ENCODE assay signal across 9 mouse cellular contexts in the genomic region with DNA sequence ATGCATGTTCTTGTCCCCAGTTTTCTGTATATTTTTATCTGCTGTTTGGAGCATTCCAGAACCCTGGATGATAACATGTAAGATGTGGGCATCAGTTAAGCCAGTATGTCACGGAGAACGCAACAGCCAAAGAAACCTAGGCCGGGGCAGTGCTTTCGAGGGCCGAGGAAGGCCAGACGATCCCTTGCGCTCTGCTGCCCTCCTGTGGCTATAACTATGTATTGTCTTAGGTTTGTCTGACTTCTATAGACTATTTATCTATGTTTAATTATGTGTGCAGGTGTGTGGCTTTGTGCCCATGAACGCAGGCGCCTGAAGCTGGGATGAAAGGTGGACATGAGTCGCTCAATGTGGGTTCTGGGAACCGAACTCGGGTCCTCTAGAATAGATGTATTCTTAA. TPM values are rescaled to one million over a fixed set of nuclear protein-coding genes. Genes with fewer than 3 reads are reported as not detected.
DNase-seq lines count a peak whose midpoint lies in the region; ATAC-seq and TF ChIP-seq lines count a peak whose summit lies in the region.
"Had no signal": no experiment of that assay in that cellular context is flagged by ENCODE, and none has a peak within 500 bp of the region (broad histone marks: within the 10 kb centered on the region; RNA-seq: fewer than 3 reads in every experiment).

No protein-coding gene starts in this region.

- ATAC-seq in embryonic facial prominence, embryonic 14.5 days (ENCODE audit: low read depth), result peak; percentile 24; the same call in 1 of the 2 replicates
- 0 out of 2 replicates have a peak, but pooled peaks have one; percentile 16 for ATAC-seq in hindbrain, embryonic 14.5 days (ENCODE audit: low FRiP score)
- ATAC-seq in neural tube, embryonic 12.5 days (ENCODE audit: low FRiP score, low read depth), result 0 out of 2 replicates have a peak, but pooled peaks have one; percentile 15

- H3K4me2 ChIP-seq in embryonic facial prominence, embryonic 14.5 days (ENCODE audit: low read depth, low read length), result no peak overlapping the region
- H3K4me2 ChIP-seq in hindbrain, embryonic 14.5 days (replicated peaks), result 0 out of 2 replicates have a peak overlapping the region, but pooled peaks have one; percentile 4
- H3K4me2 ChIP-seq in neural tube, embryonic 12.5 days (replicated peaks), result no peak overlapping the region

- WGBS in bone marrow, adult 2 months, result 3% methylated on average over 12 of the region's 12 CpGs
- under 1% methylated on average over 12 of the region's 12 CpGs for WGBS in embryonic facial prominence, embryonic 14.5 days
- WGBS in hindbrain, embryonic 14.5 days, result 3% methylated on average over 12 of the region's 12 CpGs
- under 1% methylated on average over 12 of the region's 12 CpGs for WGBS in liver, adult 2 months
- WGBS in neural tube, embryonic 12.5 days, result 3% methylated on average over 12 of the region's 12 CpGs

- H3K79me2 ChIP-seq in liver, adult 2 months (ENCODE audit: control insufficient read depth, insufficient read depth, low read length), result no peaks in the 10 kb centered on the region

- H3K9me3 ChIP-seq in embryonic facial prominence, embryonic 14.5 days (ENCODE audit: control insufficient read depth, low read length), result no peaks in the 10 kb centered on the region
- H3K9me3 ChIP-seq in hindbrain, embryonic 14.5 days (ENCODE audit: control insufficient read depth, low read length), result no peaks in the 10 kb centered on the region
- no peaks in the 10 kb centered on the region for H3K9me3 ChIP-seq in neural tube, embryonic 12.5 days
- H3K9me3 ChIP-seq: heart, embryonic 13.5 days had no signal

- no peak overlapping the region for H3K27ac ChIP-seq in bone marrow, adult 2 months (ENCODE audit: control insufficient read depth, insufficient read depth, low read depth, low read length, poor library complexity)
- no peak overlapping the region for H3K27ac ChIP-seq in embryonic facial prominence, embryonic 14.5 days (replicated peaks; ENCODE audit: low read depth, low read length)
- no peak overlapping the region for H3K27ac ChIP-seq in hindbrain, embryonic 14.5 days
- no peak overlapping the region for H3K27ac ChIP-seq in liver, adult 2 months (replicated peaks; ENCODE audit: insufficient read depth, low read depth, low read length)
- no peak overlapping the region for H3K27ac ChIP-seq in neural tube, embryonic 12.5 days

- H3K36me3 ChIP-seq in embryonic facial prominence, embryonic 14.5 days (ENCODE audit: control insufficient read depth, insufficient read depth, low read length), result peaks cover 5% of the 10 kb centered on the region; the same call in 1 of the 2 replicates
- no peaks in the 10 kb centered on the region for H3K36me3 ChIP-seq in hindbrain, embryonic 14.5 days (replicated peaks; ENCODE audit: control insufficient read depth, insufficient read depth)
- H3K36me3 ChIP-seq in liver, adult 2 months (ENCODE audit: control insufficient read depth, insufficient read depth, low read length), result peaks cover 9% of the 10 kb centered on the region; the same call in 1 of the 2 replicates
- peaks cover 13% of the 10 kb centered on the region; the same call in 1 of the 2 replicates for H3K36me3 ChIP-seq in neural tube, embryonic 12.5 days

- H3K9ac ChIP-seq in embryonic facial prominence, embryonic 14.5 days (ENCODE audit: low read depth, low read length), result no peak overlapping the region
- no peak overlapping the region for H3K9ac ChIP-seq in hindbrain, embryonic 14.5 days
- no peak overlapping the region for H3K9ac ChIP-seq in liver, adult 2 months (ENCODE audit: low read depth, low read length)
- no peak overlapping the region for H3K9ac ChIP-seq in neural tube, embryonic 12.5 days
- H3K9ac ChIP-seq: heart, embryonic 13.5 days had no signal

- no peaks in the 10 kb centered on the region for H3K27me3 ChIP-seq in embryonic facial prominence, embryonic 14.5 days (replicated peaks; ENCODE audit: control insufficient read depth, insufficient read depth, low read length)
- no peaks in the 10 kb centered on the region for H3K27me3 ChIP-seq in hindbrain, embryonic 14.5 days (ENCODE audit: control insufficient read depth, insufficient read depth, low read length)
- H3K27me3 ChIP-seq in liver, adult 2 months (ENCODE audit: control insufficient read depth, insufficient read depth, low read length), result no peaks in the 10 kb centered on the region
- no peaks in the 10 kb centered on the region for H3K27me3 ChIP-seq in neural tube, embryonic 12.5 days (replicated peaks)

- no peak for TF ChIP-seq POLR2A in bone marrow, adult 2 months (IDR thresholded peaks at IDR 0.05; ENCODE audit: borderline replicate concordance, control insufficient read depth, low read depth, low read length)
- no peak for TF ChIP-seq POLR2A in liver, adult 2 months (IDR thresholded peaks at IDR 0.05; ENCODE audit: extremely low read depth, insufficient read depth, low read length)

- H3K4me1 ChIP-seq in bone marrow, adult 2 months (ENCODE audit: control insufficient read depth, insufficient read depth, low read length), result peaks cover 3% of the 10 kb centered on the region; the same call in 1 of the 2 replicates
- peaks cover 6% of the 10 kb centered on the region; the same call in 1 of the 2 replicates for H3K4me1 ChIP-seq in embryonic facial prominence, embryonic 14.5 days (ENCODE audit: control insufficient read depth, insufficient read depth, low read length)
- peaks cover 32% of the 10 kb centered on the region for H3K4me1 ChIP-seq in hindbrain, embryonic 14.5 days (replicated peaks; ENCODE audit: control insufficient read depth, insufficient read depth, low read length)
- peaks cover 12% of the 10 kb centered on the region for H3K4me1 ChIP-seq in liver, adult 2 months (ENCODE audit: control insufficient read depth, insufficient read depth, low read length)
- peaks cover 53% of the 10 kb centered on the region for H3K4me1 ChIP-seq in neural tube, embryonic 12.5 days

- H3K4me3 ChIP-seq in bone marrow, adult 2 months (replicated peaks; ENCODE audit: control insufficient read depth, low read depth, low read length), result no peak overlapping the region
- H3K4me3 ChIP-seq in embryonic facial prominence, embryonic 14.5 days (ENCODE audit: low read depth, low read length), result no peak overlapping the region
- H3K4me3 ChIP-seq in hindbrain, embryonic 14.5 days (replicated peaks; ENCODE audit: low read length), result no peak overlapping the region
- H3K4me3 ChIP-seq in liver, adult 2 months (ENCODE audit: insufficient read depth, low read depth, low read length), result no peak overlapping the region
- H3K4me3 ChIP-seq in neural tube, embryonic 12.5 days, result no peak overlapping the region
- H3K4me3 ChIP-seq: heart, embryonic 13.5 days had no signal

- TF ChIP-seq CTCF in bone marrow, adult 2 months (IDR thresholded peaks at IDR 0.05; ENCODE audit: control insufficient read depth, insufficient read depth, low read length), result peak; percentile 93
- TF ChIP-seq CTCF in liver, adult 2 months (IDR thresholded peaks at IDR 0.05; ENCODE audit: low read depth, low read length), result peak; percentile 93

- peak; percentile 74 for DNase-seq in urinary bladder, postnatal 14 days (ENCODE audit: low spot score)
- DNase-seq in urinary bladder, adult 2 months (ENCODE audit: low spot score), result no peak
- peak; percentile 80 for DNase-seq in embryonic facial prominence, embryonic 14.5 days (ENCODE audit: low spot score)
- DNase-seq in hindbrain, embryonic 14.5 days (ENCODE audit: low spot score), result peak; percentile 92
- DNase-seq in liver, adult 2 months (ENCODE audit: extremely low read depth, low read depth, low spot score), result peak; percentile 34
- peak; percentile 81 for DNase-seq in thymus, postnatal 14 days

RNA-seq across cellular contexts. Expression of a gene that starts 2.5 kb away (rescaled TPM):
- 15.7 and 20.8 TPM in 2 replicates for polyA plus RNA-seq in urinary bladder, adult 2 months (2012; rRNA removed)
- 27.9 and 31.9 TPM in 2 replicates for polyA plus RNA-seq in bone marrow, adult 2 months (2011; ENCODE audit: insufficient read depth, insufficient read length, low replicate concordance, missing spikeins)
- 12.6 and 13.1 TPM in 2 replicates for polyA plus RNA-seq in embryonic facial prominence, embryonic 14.5 days (2014; fragmentation: Nextera tagmentation; extraction: Ambion mirVana)
- polyA plus RNA-seq in hindbrain, embryonic 14.5 days (2014; fragmentation: Nextera tagmentation; extraction: Ambion mirVana), result 37.2 and 40.9 TPM in 2 replicates
- 3.7 and 5.1 TPM in 2 replicates for total RNA-seq in liver, adult 2 months (2014; rRNA removed)
- 0.57 and 0.72 TPM in 2 replicates for polyA plus RNA-seq in liver, adult 2 months (2012; rRNA removed)
- 35.6 and 37.8 TPM in 2 replicates for polyA plus RNA-seq in neural tube, embryonic 12.5 days (2016; fragmentation: Nextera tagmentation; extraction: Ambion mirVana)

RNA-seq across cellular contexts. Expression of a gene that starts 6.6 kb away (rescaled TPM):
- 2.4 and 2.5 TPM in 2 replicates for polyA plus RNA-seq in urinary bladder, adult 2 months (2012; rRNA removed)
- polyA plus RNA-seq in bone marrow, adult 2 months (2011; ENCODE audit: insufficient read depth, insufficient read length, low replicate concordance, missing spikeins), result 0.41 and 2.6 TPM in 2 replicates
- 7.6 and 9.3 TPM in 2 replicates for polyA plus RNA-seq in embryonic facial prominence, embryonic 14.5 days (2014; fragmentation: Nextera tagmentation; extraction: Ambion mirVana)
- 6.5 and 6.8 TPM in 2 replicates for polyA plus RNA-seq in hindbrain, embryonic 14.5 days (2014; fragmentation: Nextera tagmentation; extraction: Ambion mirVana)
- total RNA-seq in liver, adult 2 months (2014; rRNA removed), result 38.2 and 125 TPM in 2 replicates
- 1.6 and 3.9 TPM in 2 replicates for polyA plus RNA-seq in liver, adult 2 months (2012; rRNA removed)
- polyA plus RNA-seq in neural tube, embryonic 12.5 days (2016; fragmentation: Nextera tagmentation; extraction: Ambion mirVana), result 42.6 TPM in 2 replicates
